Mouse (Mus musculus): ENCODE results near the gene Psme2b.
"Not testable (repeated sequence)": the region's sequence is repeated elsewhere in the genome, so short reads cannot be mapped to it uniquely, and the experiment has no call there.

Psme2b gene

DNA sequence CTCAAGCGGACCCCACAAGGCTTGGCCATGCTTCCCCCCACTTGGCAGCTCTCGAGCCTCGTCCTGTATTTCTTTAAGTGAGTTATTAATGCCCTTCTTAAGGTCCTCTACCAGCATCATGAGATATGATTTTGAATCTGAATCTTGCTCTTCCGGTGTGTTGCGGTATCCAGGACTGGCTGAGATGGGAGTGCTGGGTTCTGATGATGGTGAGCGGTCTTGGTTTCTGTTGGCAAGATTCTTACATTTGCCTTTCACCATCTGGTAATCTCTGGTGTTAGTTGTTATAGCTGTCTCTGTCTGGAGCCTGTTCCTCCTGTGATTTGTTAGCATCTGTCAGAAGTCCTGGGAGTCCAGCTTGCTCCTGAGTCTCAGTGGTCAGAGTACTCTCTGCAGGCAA lies at the start of gene Psme2b:
Gene Psme2b (minus strand): TSS at position 101 of the 400 bp plus-strand sequence.
- not testable (repeated sequence) for DNase-seq (ENCODE audit: low read depth, low spot score)

DNA sequence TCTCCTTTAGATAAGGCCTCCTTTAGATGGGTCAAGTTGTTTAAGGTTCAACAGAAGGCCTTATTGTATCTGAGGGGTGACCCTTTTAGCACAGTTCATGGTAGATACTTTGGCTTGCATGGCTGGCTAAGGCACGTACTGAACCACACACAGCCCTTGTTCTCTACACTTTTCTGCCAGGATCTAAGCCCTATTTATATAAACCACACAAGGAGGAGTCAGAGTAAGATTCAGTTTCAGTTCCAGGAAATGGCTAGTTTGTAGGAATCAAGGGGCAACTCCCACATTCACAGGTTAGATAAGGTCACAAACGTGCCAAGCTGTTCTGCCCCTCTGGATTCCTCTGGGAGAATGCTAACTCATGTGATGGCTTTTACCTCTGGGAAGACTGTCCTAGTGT lies 48.0 kb upstream of the Psme2b start, which contains the start of gene Tgtp1:
Gene Tgtp1 (minus strand): TSS at position 155 of the 400 bp plus-strand sequence.
- not testable (repeated sequence) for DNase-seq (ENCODE audit: low read depth, low spot score)

DNA sequence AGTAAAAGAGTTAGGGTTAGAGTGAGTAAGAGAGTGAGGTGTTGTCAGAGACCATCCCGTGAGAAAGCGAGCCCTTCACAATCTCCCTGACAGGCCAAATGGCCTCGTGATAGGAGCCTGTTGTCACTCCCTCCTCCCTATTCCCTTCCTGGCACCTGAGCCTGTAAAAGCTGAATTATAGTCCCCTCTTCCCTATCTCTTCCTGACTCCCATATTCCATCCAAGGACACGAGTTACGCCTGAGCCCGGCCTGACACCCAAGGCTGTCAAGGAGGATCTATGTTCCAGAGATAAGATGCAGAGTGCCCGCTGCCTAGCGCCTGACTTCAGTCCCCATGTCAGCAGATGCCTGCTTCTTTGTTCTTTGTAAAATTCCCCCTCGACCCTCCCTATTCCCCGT lies 47.3 kb upstream of the Psme2b start:
- not testable (repeated sequence) for DNase-seq (ENCODE audit: low read depth, low spot score)

DNA sequence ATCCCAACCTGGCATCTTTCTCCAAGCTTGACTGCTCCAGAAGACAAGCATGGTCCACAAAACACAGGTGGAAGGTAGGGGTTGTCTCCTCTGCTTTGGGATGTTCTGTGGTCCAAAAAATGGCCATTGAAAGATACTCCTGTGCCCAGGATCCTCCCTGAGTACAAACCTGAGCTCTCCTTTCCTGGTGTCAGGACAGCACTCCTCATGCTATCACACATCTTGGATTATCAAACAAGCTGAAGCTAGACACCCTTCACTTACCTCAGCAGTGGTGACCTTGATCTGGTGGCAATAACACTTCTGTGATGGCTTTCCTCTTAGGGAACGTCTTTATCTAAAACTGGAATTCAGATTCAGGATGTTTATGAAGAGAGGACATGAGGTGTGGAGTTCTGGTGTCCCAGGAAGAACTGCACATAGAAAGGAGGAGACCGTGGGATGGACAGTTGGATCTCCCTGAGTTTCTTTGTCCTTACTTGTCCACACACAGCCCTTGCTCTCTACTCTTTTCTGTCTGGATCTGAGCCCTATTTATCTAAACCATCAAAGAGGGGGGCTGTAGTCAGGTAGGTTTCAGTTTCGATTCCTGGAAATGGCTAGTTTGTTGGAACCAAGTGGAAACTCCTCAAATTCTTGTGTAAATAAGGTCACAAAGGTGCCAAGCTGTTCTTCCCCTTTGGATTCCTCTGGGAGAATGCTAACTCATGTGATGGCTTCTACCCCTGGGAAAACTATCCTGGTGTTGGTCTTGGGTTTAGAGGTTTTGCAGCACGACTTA lies 45.9 kb upstream of the Psme2b start, which contains the start of gene Gm12185:
Gene Gm12185 (minus strand): TSS at position 487 of the 781 bp plus-strand sequence.
- DNase-seq (ENCODE audit: low read depth, low spot score) = not testable (repeated sequence)

DNA sequence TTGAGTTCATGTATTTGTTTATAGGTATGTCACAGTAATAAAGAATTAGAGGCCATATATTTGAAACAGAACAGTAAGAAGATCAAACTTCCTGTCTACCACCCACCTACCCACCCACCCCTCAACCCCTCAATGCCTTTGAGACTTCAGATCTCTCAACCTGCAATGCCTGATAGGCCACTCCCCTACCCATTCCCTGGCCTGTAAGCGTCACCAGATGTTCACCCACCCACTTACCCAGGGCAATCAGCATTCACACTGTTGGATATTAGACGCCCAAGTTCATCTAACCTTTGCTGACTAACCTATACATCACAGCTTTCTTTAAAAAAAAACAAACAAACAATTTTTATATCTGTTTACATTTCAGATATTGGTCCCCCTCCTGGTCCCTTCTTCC lies 44.0 kb upstream of the Psme2b start:
- DNase-seq (ENCODE audit: low read depth, low spot score) = not testable (repeated sequence)

DNA sequence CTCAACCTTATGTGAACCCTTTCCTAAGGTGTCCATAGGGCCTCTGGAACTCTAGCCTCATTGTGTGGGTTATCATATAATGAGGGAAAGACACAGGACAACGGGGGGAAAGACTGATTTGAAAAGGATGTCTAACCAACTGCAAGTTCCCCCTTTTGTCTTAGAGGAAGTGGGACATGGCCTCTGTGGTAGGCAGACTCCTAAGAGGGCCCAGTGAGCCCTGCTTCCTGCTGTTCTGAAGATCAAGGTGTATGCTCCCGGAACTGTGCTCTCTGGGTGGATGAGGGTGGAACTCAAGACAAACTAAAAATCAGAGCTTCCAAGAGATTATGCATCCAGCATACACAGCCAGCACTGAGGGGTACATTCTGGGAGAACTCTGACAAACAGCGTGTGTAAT lies 42.2 kb upstream of the Psme2b start:
- not testable (repeated sequence) for DNase-seq (ENCODE audit: low read depth, low spot score)

DNA sequence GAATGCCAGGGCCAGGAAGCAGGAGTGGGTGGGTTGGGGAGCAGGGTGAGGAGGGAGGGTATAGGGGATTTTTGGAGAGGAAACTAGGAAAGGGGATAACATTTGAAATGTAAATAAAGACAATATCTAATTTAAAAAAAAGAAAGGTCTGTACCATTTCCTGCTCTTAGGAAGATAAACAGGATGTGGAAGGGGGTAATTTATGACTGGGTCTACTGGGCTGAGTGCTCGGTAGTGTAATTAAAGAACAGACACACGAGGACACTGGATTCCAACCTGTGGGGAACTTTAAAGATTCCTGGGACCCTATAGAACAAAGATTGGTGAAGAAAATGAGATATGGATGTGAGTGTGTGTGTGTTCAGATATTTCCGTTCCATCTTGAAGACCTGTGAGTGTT lies 36.9 kb upstream of the Psme2b start:
- DNase-seq (ENCODE audit: low read depth, low spot score) = not testable (repeated sequence)

DNA sequence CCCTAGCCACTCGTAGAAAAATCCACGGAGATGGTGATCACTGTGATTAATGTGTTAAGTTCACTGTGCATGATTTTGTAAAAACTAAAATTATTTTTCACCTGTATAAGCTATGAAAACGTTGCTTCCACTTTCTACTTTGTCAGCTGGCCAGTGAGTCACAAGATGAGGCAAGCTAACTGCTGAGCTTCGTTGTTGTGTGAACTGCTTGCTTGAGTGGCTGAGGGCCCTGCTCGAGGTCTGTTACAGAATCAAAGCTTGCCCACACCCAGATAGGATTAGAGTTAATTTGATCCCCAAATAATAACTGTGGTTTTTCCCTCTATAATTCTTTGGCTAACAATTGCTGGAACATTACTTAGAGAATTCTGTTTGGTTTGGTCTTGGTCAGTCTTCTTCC lies 34.1 kb upstream of the Psme2b start:
- DNase-seq (ENCODE audit: low read depth, low spot score) = not testable (repeated sequence)

DNA sequence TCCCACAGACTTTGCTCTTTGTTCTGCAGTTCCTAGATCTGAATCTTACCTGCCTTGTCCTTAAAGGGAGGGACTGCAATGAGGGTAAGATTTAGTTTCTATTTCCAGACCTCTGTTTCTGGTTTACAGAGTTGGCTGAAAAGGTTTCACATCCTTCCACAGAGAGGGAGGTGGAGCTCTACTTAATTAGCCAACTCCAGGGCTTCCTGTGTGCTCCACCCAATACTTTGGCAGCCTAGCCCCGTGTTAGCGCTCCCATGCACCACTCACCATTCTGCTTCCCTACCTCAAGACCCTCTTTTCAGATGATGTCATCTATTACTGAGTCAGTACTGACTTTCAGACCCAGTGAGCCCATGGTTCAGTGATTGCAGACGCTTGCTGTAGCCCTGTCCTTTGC lies 33.3 kb upstream of the Psme2b start, which contains the start of gene 9930111J21Rik1:
Gene 9930111J21Rik1 (minus strand): TSS at position 148 of the 400 bp plus-strand sequence.
- DNase-seq (ENCODE audit: low read depth, low spot score) = not testable (repeated sequence)

DNA sequence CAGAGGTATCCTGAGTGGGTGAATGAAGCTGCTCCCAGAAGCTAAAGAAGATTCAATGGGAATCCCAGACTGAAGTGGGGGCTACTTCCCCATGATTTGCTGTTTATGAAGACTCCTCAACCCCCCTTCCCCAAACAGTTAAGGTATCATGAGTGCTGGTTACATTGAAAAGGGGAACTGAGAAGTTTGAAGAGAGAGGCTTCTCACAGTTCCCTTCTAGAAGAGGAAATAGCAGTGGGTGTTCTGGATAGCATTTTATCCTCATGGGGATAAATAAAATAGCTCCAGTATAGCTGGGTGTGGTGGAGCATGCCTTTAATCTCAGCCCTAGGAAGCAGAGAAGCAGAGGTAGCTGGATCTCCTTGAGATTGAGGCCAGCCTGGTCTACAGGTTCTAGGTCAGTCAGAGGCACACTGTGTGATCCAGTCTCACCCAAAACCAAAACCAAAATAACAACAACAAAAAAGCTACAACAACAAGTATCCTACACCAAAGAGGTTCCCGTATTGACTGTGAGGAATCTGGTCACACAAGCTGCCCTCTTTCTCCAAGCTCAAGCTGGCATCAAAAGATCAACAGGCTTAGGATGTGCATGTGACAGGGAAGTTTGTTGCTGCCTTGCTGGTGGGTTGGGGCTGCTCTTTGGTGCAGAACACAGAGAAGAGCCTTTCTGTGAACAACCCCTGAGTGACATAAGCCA lies 32.4 kb upstream of the Psme2b start, which contains the start of gene Olfr56:
Gene Olfr56 (plus strand): TSS at position 650 of the 700 bp plus-strand sequence.
- DNase-seq (ENCODE audit: low read depth, low spot score) = not testable (repeated sequence)

DNA sequence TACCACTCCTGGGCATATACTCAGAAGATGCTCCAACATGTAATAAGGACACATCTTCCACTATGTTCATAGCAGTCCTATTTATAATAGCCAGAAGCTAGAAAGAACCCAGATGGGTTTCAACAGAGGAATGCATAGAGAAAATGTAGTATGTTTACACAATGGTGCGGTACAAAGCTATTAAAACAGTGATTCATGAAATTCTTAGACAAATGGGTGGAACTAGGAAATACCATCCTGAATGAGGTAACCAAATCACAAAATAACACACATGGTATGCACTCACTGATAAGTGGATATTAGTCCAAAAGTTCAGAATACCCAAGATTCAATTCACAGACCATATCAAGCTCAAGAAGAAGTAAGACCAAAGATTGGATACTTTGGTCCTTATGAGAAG lies 28.7 kb upstream of the Psme2b start:
- DNase-seq (ENCODE audit: low read depth, low spot score) = not testable (repeated sequence)

DNA sequence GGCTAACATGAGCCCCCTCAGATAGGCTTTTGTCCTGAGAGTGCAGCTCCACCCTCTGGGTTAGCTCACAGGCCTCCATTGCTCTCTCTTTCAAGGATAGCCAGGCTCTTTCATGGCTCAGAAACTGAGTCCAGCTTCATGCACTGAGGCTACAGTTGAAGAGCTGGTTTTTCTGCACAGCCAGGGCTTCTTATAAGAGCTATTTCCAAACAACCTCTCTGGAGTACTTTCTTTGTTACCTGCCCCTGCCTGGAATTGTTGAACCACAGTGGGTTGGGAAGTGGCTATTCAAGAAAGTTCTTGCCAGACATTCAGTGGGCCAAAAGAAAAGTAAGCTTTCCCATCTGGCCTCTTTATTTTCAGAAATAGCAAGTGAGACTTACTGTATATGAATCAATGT lies 6.7 kb downstream of the Psme2b start:
- not testable (repeated sequence) for DNase-seq (ENCODE audit: low read depth, low spot score)

DNA sequence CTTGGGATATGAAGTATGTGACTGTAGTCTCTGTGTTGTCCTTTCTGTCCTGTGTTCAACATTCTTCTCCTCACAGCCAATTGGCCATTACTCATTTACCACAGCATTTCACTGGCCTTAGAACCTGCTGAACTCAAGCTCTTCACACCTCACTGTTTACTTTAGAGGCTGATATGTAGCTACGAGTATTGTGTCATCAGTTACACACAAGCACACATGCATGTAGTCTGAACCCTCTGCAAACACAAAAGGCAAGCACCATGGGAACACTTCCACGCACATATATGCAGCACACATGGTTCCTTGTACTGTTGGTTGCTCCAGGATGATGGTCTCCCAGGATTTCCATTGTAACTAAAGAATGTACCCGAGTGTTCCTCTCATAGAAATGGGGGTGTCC lies 10.7 kb downstream of the Psme2b start:
- DNase-seq (ENCODE audit: low read depth, low spot score) = not testable (repeated sequence)

DNA sequence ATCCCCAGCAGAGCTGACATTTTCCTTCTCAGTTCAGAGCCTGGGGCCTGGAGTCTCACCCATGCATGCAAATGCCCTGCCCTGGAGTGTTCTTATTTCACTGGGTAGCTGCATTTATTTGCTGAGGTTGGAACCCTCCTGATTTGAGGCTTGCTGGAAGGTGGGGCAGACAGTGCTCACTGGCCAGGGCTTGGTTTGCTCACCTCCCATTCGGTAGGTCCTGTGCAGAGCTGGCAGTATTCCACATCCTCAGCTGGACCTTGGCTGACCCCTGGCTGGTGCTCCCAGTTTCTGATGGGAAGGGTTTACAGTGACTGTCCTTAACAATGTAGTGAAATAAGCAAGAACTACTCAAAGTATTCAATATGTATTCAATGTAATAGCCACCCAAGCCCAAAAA lies 12.1 kb downstream of the Psme2b start:
- DNase-seq (ENCODE audit: low read depth, low spot score) = not testable (repeated sequence)

DNA sequence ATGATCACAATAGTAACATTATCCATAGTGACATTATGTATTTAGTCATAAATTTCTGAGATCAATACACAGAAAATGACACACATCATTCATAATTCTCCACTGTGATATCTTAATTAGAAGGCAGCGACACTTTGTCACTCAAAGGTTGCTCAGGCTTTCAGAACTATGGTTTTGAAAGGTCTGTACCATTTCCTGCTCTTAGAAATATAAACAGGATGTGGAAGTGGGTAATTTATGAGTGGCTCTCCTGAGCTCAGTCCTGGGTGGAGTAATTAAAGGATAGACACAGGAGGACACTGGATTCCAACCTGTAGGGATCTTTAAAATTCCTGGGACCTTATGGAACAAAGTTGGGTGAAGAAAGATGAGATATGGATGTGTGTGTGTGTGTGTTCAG lies 12.6 kb downstream of the Psme2b start:
- not testable (repeated sequence) for DNase-seq (ENCODE audit: low read depth, low spot score)

DNA sequence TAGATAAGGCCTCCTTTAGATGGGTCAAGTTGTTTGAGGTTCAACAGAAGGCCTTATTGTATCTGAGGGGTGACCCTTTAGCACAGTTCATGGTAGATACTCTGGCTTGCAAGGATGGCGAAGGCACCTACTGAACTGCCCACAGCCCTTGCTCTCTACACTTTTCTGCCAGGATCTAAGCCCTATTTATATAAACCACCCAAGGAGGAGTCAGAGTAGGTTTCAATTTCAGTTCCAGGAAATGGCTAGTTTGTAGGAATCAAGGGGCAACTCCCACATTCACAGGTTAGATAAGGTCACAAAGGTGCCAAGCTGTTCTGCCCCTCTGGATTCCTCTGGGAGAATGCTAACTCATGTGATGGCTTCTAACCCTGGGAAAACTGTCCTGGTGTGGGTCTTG lies 17.9 kb downstream of the Psme2b start:
- DNase-seq (ENCODE audit: low read depth, low spot score) = not testable (repeated sequence)

DNA sequence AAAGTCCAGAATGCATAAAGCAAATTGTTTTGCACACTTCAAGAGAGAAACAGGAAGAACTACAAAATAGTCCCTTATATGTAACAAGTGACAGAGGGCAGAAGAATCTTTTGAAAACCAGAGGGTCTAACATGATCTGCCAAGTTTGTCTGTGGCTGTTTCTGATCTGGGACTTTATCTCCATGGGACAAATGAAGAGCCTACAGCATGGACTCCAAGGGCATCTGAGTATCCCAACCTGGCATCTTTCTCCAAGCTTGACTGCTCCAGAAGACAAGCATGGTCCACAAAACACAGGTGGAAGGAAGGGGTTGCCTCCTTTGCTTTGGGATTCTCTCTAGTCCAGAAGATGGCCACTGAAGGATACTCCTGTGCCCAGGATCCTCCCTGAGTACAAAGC lies 19.6 kb downstream of the Psme2b start:
- not testable (repeated sequence) for DNase-seq (ENCODE audit: low read depth, low spot score)

DNA sequence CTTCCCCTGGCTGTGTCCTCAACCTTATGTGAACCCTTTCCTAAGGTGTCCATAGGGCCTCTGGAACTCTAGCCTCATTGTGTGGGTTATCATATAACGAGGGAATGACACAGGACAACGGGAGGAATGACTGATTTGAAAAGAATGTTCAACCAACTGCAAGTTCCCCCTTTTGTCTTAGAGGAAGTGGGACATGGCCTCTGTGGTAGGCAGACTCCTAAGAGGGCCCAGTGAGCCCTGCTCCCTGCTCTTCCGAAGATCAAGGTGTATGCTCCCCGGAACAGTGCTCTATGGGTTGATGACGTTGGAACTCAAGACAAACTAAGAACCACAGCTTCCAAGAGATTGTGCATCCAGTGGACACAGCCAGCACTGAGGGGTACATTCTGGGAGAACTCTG lies 22.2 kb downstream of the Psme2b start:
- DNase-seq (ENCODE audit: low read depth, low spot score) = not testable (repeated sequence)

DNA sequence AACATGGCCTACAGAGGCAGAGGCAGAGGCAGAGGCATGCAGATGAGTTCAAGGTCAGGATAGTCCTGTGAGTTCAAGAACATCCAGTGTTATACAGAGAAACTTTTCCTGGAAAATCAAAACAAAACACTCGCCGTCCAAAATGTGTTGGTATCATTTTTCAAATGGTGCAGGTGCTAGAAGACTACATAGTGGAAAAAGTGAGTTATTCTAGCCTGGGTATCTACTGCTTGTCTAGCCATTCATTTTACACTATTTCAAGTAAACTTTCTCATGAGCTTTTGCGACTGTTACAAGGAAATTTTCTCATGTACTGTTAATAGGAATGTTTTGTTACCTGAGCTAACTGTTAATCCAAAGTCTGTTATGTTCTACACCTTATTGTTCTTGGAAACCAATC lies 27.6 kb downstream of the Psme2b start:
- DNase-seq (ENCODE audit: low read depth, low spot score) = no peak

DNA sequence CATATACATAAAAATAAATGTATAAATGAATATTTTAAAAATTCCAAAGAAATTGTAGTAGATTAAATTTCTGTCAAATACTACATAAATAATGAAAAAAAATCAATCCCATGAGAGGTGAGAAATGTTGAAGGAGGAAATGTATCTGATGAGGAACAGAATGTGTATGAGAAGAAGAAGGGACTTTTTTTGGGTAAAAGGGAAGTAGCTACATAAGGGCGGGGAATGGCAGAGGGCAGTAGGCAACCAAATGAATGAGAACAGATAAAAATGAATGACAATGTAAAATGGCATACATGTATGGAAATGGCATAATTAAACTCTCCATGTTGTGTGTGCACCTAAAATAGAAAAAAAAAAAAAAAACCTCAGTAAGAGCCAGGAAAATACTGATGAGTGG lies 32.4 kb downstream of the Psme2b start:
- DNase-seq (ENCODE audit: low read depth, low spot score) = no peak

DNA sequence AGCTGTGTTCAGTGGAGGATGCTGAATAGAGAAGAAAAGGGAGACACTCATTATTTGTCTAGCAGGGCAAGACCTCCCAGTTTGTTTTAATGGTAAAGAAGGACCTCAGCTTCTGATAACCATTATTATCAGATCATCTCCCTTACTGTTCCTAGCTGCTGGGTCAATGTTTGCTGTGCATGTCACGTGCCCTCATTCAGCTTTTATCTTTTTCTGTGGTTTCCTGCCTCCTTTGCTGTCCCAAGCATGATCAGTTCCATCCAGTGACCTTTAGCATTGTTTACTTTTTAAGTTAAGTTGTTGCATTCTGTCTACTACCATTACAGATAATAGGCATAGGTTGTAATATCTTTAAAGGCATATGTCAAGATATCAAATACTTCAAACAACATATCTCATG lies 37.5 kb downstream of the Psme2b start:
- DNase-seq (ENCODE audit: low read depth, low spot score) = no peak

DNA sequence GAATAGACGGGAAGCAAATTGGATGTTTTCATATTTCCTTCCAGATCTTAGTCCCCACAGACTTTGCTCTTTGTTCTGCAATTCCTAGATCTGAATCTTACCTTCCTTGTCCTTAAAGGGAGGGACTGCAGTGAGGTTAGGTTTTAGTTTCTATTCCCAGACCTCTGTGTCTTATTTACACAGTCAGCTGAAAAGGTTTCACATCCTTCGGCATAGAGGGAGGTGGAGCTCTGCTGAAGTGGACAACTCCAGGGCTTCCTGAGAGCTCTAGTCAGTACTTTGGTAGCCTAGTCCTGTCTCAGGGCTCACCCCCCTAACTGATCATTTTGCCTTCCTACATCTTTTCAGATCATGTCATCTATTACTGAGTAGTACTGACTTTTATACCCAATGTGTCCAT lies 44.0 kb downstream of the Psme2b start, which contains the start of gene Gm5431:
Gene Gm5431 (minus strand): TSS at position 194 of the 400 bp plus-strand sequence.
- DNase-seq (ENCODE audit: low read depth, low spot score) = no peak

Measured in c-Kit-negative CD71-positive TER-119-positive erythroid progenitor cells, embryonic 14.5 days (primary cell).